Comparison of ENCODE assay signal across 9 mouse cellular contexts in genomic region chr5:123499717-123500116, GRCm38 (mm10). TPM values are rescaled to one million over a fixed set of nuclear protein-coding genes. Genes with fewer than 3 reads are reported as not detected.
DNase-seq lines count a peak whose midpoint lies in the region; ATAC-seq and TF ChIP-seq lines count a peak whose summit lies in the region.
"Had no signal": no experiment of that assay in that cellular context is flagged by ENCODE, and none has a peak within 500 bp of the region (broad histone marks: within the 10 kb centered on the region; RNA-seq: fewer than 3 reads in every experiment).

No protein-coding gene starts in this region.

- no peak overlapping the region for H3K9ac ChIP-seq in liver, adult 2 months (ENCODE audit: low read depth, low read length)
- no peak overlapping the region for H3K9ac ChIP-seq in liver, embryonic 12.5 days
- H3K9ac ChIP-seq in forebrain, embryonic 13.5 days = no peak overlapping the region
- H3K9ac ChIP-seq: neural tube, embryonic 13.5 days had no signal

- ATAC-seq in liver, embryonic 12.5 days = no peak
- peak; percentile 37 for ATAC-seq in granulocyte monocyte progenitor cell, adult 5-6 weeks (replicated peaks; ENCODE audit: poor library complexity, severe bottlenecking)
- ATAC-seq in forebrain, embryonic 13.5 days = no peak

- H3K4me2 ChIP-seq in liver, embryonic 12.5 days = no peak overlapping the region
- H3K4me2 ChIP-seq in forebrain, embryonic 13.5 days = no peak overlapping the region
- H3K4me2 ChIP-seq: neural tube, embryonic 13.5 days had no signal

- 36% methylated on average over 4 of the region's 4 CpGs for WGBS in liver, adult 2 months
- WGBS in liver, embryonic 12.5 days (ENCODE audit: insufficient replicate concordance) = 32% methylated on average over 4 of the region's 4 CpGs
- 49% methylated on average over 4 of the region's 4 CpGs for WGBS in forebrain, embryonic 13.5 days

- 0 out of 2 replicates have a peak, but pooled peaks cover 3% of the 10 kb centered on the region for H3K27me3 ChIP-seq in liver, adult 2 months (ENCODE audit: control insufficient read depth, insufficient read depth, low read length)
- H3K27me3 ChIP-seq in liver, embryonic 12.5 days (replicated peaks) = peaks cover 64% of the 10 kb centered on the region
- H3K27me3 ChIP-seq in forebrain, embryonic 13.5 days = no peaks in the 10 kb centered on the region

- TF ChIP-seq CTCF in liver, adult 2 months (IDR thresholded peaks at IDR 0.05; ENCODE audit: low read depth, low read length) = 0 out of 2 replicates have a peak, but pooled peaks have one; percentile 3

- TF ChIP-seq POLR2A in liver, adult 2 months (IDR thresholded peaks at IDR 0.05; ENCODE audit: extremely low read depth, insufficient read depth, low read length) = no peak

- H3K4me3 ChIP-seq in liver, adult 2 months (ENCODE audit: insufficient read depth, low read depth, low read length) = no peak overlapping the region
- no peak overlapping the region for H3K4me3 ChIP-seq in liver, embryonic 12.5 days
- no peak overlapping the region for H3K4me3 ChIP-seq in forebrain, embryonic 13.5 days
- H3K4me3 ChIP-seq: neural tube, embryonic 13.5 days had no signal

- H3K27ac ChIP-seq in liver, adult 2 months (replicated peaks; ENCODE audit: insufficient read depth, low read depth, low read length) = no peak overlapping the region
- no peak overlapping the region for H3K27ac ChIP-seq in liver, embryonic 12.5 days
- no peak overlapping the region for H3K27ac ChIP-seq in forebrain, embryonic 13.5 days
- H3K27ac ChIP-seq: neural tube, embryonic 13.5 days had no signal

- no peaks in the 10 kb centered on the region for H3K9me3 ChIP-seq in liver, embryonic 12.5 days (replicated peaks)
- H3K9me3 ChIP-seq in forebrain, embryonic 13.5 days (replicated peaks) = no peaks in the 10 kb centered on the region
- H3K9me3 ChIP-seq: neural tube, embryonic 13.5 days had no signal

- no peaks in the 10 kb centered on the region for H3K36me3 ChIP-seq in liver, adult 2 months (ENCODE audit: control insufficient read depth, insufficient read depth, low read length)
- no peaks in the 10 kb centered on the region for H3K36me3 ChIP-seq in liver, embryonic 12.5 days
- no peaks in the 10 kb centered on the region for H3K36me3 ChIP-seq in forebrain, embryonic 13.5 days (ENCODE audit: poor library complexity, severe bottlenecking)
- H3K36me3 ChIP-seq: neural tube, embryonic 13.5 days had no signal

- H3K79me2 ChIP-seq in liver, adult 2 months (ENCODE audit: control insufficient read depth, insufficient read depth, low read length) = no peaks in the 10 kb centered on the region

- 0 out of 2 replicates have a peak, but pooled peaks cover 4% of the 10 kb centered on the region for H3K4me1 ChIP-seq in liver, adult 2 months (ENCODE audit: control insufficient read depth, insufficient read depth, low read length)
- peaks cover 18% of the 10 kb centered on the region for H3K4me1 ChIP-seq in liver, embryonic 12.5 days
- H3K4me1 ChIP-seq in forebrain, embryonic 13.5 days = peaks cover 17% of the 10 kb centered on the region

- DNase-seq in liver, adult 2 months (ENCODE audit: extremely low read depth, low read depth, low spot score) = no peak
- peak; percentile 48 for DNase-seq in ES-CJ7 (ENCODE audit: low read depth, low spot score)
- DNase-seq in adrenal gland, adult 8-10 months = peak; percentile 39
- DNase-seq in retina, embryonic 14.5 days (ENCODE audit: low spot score) = peak; percentile 50

RNA-seq across cellular contexts. Expression of gene Il31, which starts 10.4 kb away (rescaled TPM):
- total RNA-seq in liver, adult 2 months (2014; rRNA removed) = not detected in 2 replicates
- not detected in 2 replicates for polyA plus RNA-seq in liver, adult 2 months (2012; rRNA removed)
- polyA plus RNA-seq in liver, embryonic 12.5 days (2016; fragmentation: Nextera tagmentation; extraction: Ambion mirVana) = not detected in 2 replicates
- not detected for total RNA-seq in adrenal gland, adult 8-10 months (2022)
- total RNA-seq in granulocyte monocyte progenitor cell, adult 5-6 weeks (2014; fragmentation: Nextera tagmentation) = not detected in 2 replicates
- not detected in 2 replicates for total RNA-seq in granulocyte monocyte progenitor cell, adult 5-6 weeks (2017)
- polyA plus RNA-seq in forebrain, embryonic 13.5 days (2015; fragmentation: Nextera tagmentation; extraction: Ambion mirVana) = not detected in 2 replicates
- total RNA-seq: left cerebral cortex, postnatal 10 days had no signal
- polyA plus RNA-seq: neural tube, embryonic 13.5 days had no signal

RNA-seq across cellular contexts. Expression of gene B3gnt4, which starts 10.5 kb away (rescaled TPM):
- not detected in 2 replicates for total RNA-seq in liver, adult 2 months (2014; rRNA removed)
- not detected in 2 replicates for polyA plus RNA-seq in liver, adult 2 months (2012; rRNA removed)
- polyA plus RNA-seq in liver, embryonic 12.5 days (2016; fragmentation: Nextera tagmentation; extraction: Ambion mirVana) = 0.20 TPM in 1 of 2 replicates, not detected in the other
- under 1 TPM; 0.29 to 0.52 (median 0.40) TPM for total RNA-seq in adrenal gland, adult 8-10 months (2022)
- not detected in 2 replicates for total RNA-seq in granulocyte monocyte progenitor cell, adult 5-6 weeks (2014; fragmentation: Nextera tagmentation)
- total RNA-seq in granulocyte monocyte progenitor cell, adult 5-6 weeks (2017) = not detected in 2 replicates
- polyA plus RNA-seq in forebrain, embryonic 13.5 days (2015; fragmentation: Nextera tagmentation; extraction: Ambion mirVana) = 1.7 and 2.0 TPM in 2 replicates

RNA-seq across cellular contexts. Expression of gene Lrrc43, which starts 10.6 kb away (rescaled TPM):
- not detected in 2 replicates for total RNA-seq in liver, adult 2 months (2014; rRNA removed)
- not detected in 2 replicates for polyA plus RNA-seq in liver, adult 2 months (2012; rRNA removed)
- not detected in 2 replicates for polyA plus RNA-seq in liver, embryonic 12.5 days (2016; fragmentation: Nextera tagmentation; extraction: Ambion mirVana)
- not detected for total RNA-seq in adrenal gland, adult 8-10 months (2022)
- not detected in 2 replicates for total RNA-seq in granulocyte monocyte progenitor cell, adult 5-6 weeks (2014; fragmentation: Nextera tagmentation)
- not detected in 2 replicates for total RNA-seq in granulocyte monocyte progenitor cell, adult 5-6 weeks (2017)
- polyA plus RNA-seq in forebrain, embryonic 13.5 days (2015; fragmentation: Nextera tagmentation; extraction: Ambion mirVana) = 0.25 and 0.31 TPM in 2 replicates

RNA-seq across cellular contexts. Expression of gene Diablo, which starts 24.3 kb away (rescaled TPM):
- 28.1 and 32.8 TPM in 2 replicates for total RNA-seq in liver, adult 2 months (2014; rRNA removed)
- 25.9 and 31.4 TPM in 2 replicates for polyA plus RNA-seq in liver, adult 2 months (2012; rRNA removed)
- polyA plus RNA-seq in liver, embryonic 12.5 days (2016; fragmentation: Nextera tagmentation; extraction: Ambion mirVana) = 71.6 and 75.7 TPM in 2 replicates
- 10 to 100 TPM; 86.9 to 99.4 (median 88.5) TPM for total RNA-seq in adrenal gland, adult 8-10 months (2022)
- 29.0 and 61.6 TPM in 2 replicates for total RNA-seq in granulocyte monocyte progenitor cell, adult 5-6 weeks (2014; fragmentation: Nextera tagmentation)
- 54.6 and 62.5 TPM in 2 replicates for total RNA-seq in granulocyte monocyte progenitor cell, adult 5-6 weeks (2017)
- polyA plus RNA-seq in forebrain, embryonic 13.5 days (2015; fragmentation: Nextera tagmentation; extraction: Ambion mirVana) = 133 and 137 TPM in 2 replicates

RNA-seq across cellular contexts. Expression of gene Gm49027, which starts 25.6 kb away (rescaled TPM):
- 0.07 TPM in 1 of 2 replicates, not detected in the other for total RNA-seq in liver, adult 2 months (2014; rRNA removed)
- polyA plus RNA-seq in liver, adult 2 months (2012; rRNA removed) = 0.54 and 0.76 TPM in 2 replicates
- polyA plus RNA-seq in liver, embryonic 12.5 days (2016; fragmentation: Nextera tagmentation; extraction: Ambion mirVana) = 0.23 and 0.29 TPM in 2 replicates
- total RNA-seq in adrenal gland, adult 8-10 months (2022) = 10 to 100 TPM in 2 of 4 experiments, 1 to 10 TPM in 2; 5.9 to 22.1 (median 11.8) TPM
- not detected in 2 replicates for total RNA-seq in granulocyte monocyte progenitor cell, adult 5-6 weeks (2014; fragmentation: Nextera tagmentation)
- total RNA-seq in granulocyte monocyte progenitor cell, adult 5-6 weeks (2017) = not detected in 2 replicates
- 0.97 and 1.2 TPM in 2 replicates for polyA plus RNA-seq in forebrain, embryonic 13.5 days (2015; fragmentation: Nextera tagmentation; extraction: Ambion mirVana)
